Mouse (Mus musculus) kidney, embryonic 16.5 days (tissue): ENCODE data around the gene Wscd2. TPM values are rescaled to one million over a fixed set of nuclear protein-coding genes. Genes with fewer than 3 reads are reported as not detected.

Experiments used
- ATAC-seq: fragments of 200-750 bp; cut with Nextera tagmentation; 2 replicates; pipeline ENCODE4 v1.8.0; 2017; ENCODE audit warnings: moderate TSS enrichment; ENCODE audit not compliant: low FRiP score, low TSS enrichment
- H3K27ac ChIP-seq: fragments of 300-500 bp; sonication (generic); 2 replicates; pipeline ENCODE4 v1.5.1; 2014; ENCODE audit warnings: low read length
- H3K27me3 ChIP-seq: fragments of 300-500 bp; sonication (generic); 2 replicates; pipeline ENCODE4 v1.6.1; 2014; ENCODE audit warnings: low read length, control low read depth, mixed read lengths; ENCODE audit not compliant: insufficient read depth
- H3K36me3 ChIP-seq: fragments of 300-500 bp; sonication (generic); 2 replicates; pipeline ENCODE4 v1.6.1; 2014; ENCODE audit warnings: low read length, control low read depth, mixed read lengths; ENCODE audit not compliant: insufficient read depth
- H3K4me1 ChIP-seq: fragments of 300-500 bp; sonication (generic); 2 replicates; pipeline ENCODE4 v1.6.1; 2014; ENCODE audit warnings: low read length, control low read depth, mixed read lengths; ENCODE audit not compliant: insufficient read depth
- H3K4me2 ChIP-seq: fragments of 300-500 bp; sonication (generic); replicated peaks from 2 replicates; pipeline ENCODE4 v1.6.1; 2014; ENCODE audit warnings: low read depth, low read length
- H3K4me3 ChIP-seq: fragments of 300-500 bp; sonication (generic); 2 replicates; pipeline ENCODE4 v1.5.1; 2014; ENCODE audit warnings: mild to moderate bottlenecking, low read length
- H3K9ac ChIP-seq: fragments of 300-500 bp; sonication (generic); replicated peaks from 2 replicates; pipeline ENCODE4 v1.6.1; 2014; ENCODE audit warnings: low read length
- H3K9me3 ChIP-seq: fragments of 300-500 bp; sonication (generic); 2 replicates; pipeline ENCODE4 v1.6.1; 2016; ENCODE audit warnings: low read length, control low read depth
- WGBS: fragments of 180-500 bp; shearing (Covaris S2); extraction: QIAGEN DNeasy Blood & Tissue Kit; methylation state at CpG from one replicate; pipeline ENCODE4 v1.1.7; 2014; 5-methylcytosine and 5-hydroxymethylcytosine counted together
- polyA plus RNA-seq: library from polyadenylated mRNA; unstranded; fragments of >200 nt; fragmentation: Nextera tagmentation; extraction: Ambion mirVana; gene quantifications from 2 replicates; pipeline ENCODE4 v1.2.1, GENCODE M21; 2015

Wscd2 gene
- polyA plus RNA-seq, 1 experiment from 2014 or later: 3.0 TPM

DNA sequence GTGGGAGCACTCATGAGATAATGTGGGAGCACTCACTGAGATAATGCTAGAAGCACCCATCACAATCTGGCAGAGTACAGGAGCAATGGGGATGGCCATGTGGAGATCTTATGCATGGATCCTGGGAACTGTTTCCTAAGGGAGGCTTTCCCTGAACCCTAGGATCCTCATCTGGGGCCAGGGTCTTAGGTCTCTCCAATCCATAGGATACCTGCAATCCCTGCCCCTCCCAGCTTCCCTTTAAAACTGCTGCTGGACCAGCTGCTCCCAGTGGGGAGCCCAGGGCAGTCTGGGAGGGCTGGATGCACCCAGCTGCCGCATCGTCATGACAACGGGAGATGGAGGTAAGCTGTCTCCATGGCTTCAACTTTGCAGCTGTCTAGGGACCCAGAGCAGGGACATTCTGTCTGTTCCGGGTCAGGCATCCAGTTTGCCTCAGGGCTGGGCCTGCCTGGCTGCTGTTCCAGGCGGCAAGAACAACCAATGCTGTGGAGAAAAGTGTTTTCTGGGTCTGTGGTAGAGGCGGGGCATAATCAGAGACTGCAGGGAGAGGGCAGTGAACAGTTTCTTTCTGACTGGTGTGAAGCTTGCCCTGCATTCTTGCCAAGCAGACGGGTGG is 2.4 kb downstream of the Wscd2 start:
- Histone ChIP-seq H3K4me1 (peaks cover 7% of the 10 kb centered on the region; the same call in 1 of the 2 replicates), H3K4me3 (no peak overlapping the region), H3K4me2 (no peak overlapping the region), H3K27me3 (peaks cover 16% of the 10 kb centered on the region), H3K9ac (no peak overlapping the region), H3K9me3 (no peaks in the 10 kb centered on the region), H3K27ac (no peak overlapping the region), H3K36me3 (no peaks in the 10 kb centered on the region)
- 19% methylated on average over 7 of the region's 7 CpGs for WGBS
- peak; percentile 46; the same call in 1 of the 2 replicates for ATAC-seq

DNA sequence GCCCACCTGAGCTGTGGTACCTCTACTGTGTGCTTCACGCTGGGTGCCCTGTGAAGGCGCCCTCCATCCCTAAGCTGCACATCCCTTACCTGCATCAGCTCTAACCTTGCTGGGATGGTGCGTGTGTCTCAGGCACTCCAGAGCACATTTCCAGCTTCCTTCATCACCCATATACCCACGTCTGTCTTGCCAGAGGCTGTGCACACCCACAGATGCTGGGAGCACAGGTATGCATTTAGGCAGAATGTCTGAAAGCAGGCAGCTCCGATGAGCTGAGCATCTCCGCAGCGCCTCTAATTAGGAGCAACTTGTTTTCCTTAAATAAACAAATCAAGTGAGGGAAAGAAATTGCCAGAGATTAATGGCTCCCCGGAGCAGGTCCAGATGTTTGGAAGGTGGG is 3.9 kb downstream of the Wscd2 start:
- Histone ChIP-seq H3K4me2 (no peak overlapping the region), H3K9ac (no peak overlapping the region), H3K9me3 (no peaks in the 10 kb centered on the region), H3K36me3 (no peaks in the 10 kb centered on the region), H3K4me3 (no peak overlapping the region), H3K27ac (no peak overlapping the region), H3K4me1 (peaks cover 7% of the 10 kb centered on the region; the same call in 1 of the 2 replicates), H3K27me3 (peaks cover 16% of the 10 kb centered on the region)
- 66% methylated on average over 8 of the region's 8 CpGs for WGBS
- ATAC-seq: no peak

DNA sequence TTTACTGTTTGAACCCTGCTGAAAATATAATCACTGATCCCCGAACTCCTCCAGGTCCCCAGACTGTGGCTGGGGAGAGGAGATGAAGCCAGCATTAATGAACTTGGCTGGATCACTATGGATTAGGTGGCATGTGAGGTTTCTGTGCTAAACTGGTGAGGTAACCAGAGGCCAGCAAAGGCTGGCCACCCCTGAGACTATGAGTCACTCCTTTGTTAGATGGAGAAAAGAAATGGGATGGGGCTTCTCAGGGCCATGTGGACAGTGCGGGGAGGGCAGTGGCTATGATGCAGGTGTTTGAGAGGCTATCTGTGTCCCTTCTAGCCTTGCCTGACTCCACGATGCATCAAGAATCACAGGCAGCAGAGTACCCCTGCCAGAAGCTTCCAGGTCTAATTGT is 6.8 kb downstream of the Wscd2 start:
- no peaks in the 10 kb centered on the region for H3K4me1 ChIP-seq
- H3K36me3 ChIP-seq: no peaks in the 10 kb centered on the region
- H3K9ac ChIP-seq: no peak overlapping the region
- H3K27ac ChIP-seq: no peak overlapping the region
- no peak overlapping the region for H3K4me2 ChIP-seq
- H3K9me3 ChIP-seq: no peaks in the 10 kb centered on the region
- ATAC-seq: no peak
- WGBS: 82% methylated on average over 3 of the region's 3 CpGs
- H3K4me3 ChIP-seq: no peak overlapping the region
- H3K27me3 ChIP-seq: peaks cover 7% of the 10 kb centered on the region; the same call in 1 of the 2 replicates

DNA sequence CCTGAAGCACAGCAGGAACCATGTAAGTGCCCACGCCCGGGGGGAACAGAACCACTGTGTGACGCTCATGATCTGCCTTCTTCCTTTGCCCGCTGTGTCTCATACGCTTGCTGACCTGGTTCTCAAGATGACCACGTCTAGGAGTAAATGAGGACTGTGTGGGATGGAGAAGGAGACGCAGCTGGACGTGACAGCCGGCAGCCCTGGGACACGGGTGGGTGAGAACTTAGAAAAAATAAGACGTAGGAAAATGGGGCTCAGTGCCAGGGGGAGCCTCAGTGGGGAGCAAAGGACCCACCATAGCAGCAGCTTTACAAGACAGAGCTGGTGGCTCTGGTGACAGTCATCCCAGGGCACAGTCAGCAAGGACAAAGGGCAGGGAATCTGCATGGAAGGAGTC is 9.3 kb downstream of the Wscd2 start:
- 0 out of 2 replicates have a peak, but pooled peaks cover 3% of the 10 kb centered on the region for H3K27me3 ChIP-seq
- no peak overlapping the region for H3K9ac ChIP-seq
- no peaks in the 10 kb centered on the region for H3K36me3 ChIP-seq
- H3K4me3 ChIP-seq: no peak overlapping the region
- H3K27ac ChIP-seq: no peak overlapping the region
- H3K9me3 ChIP-seq: no peaks in the 10 kb centered on the region
- no peak for ATAC-seq
- 70% methylated on average over 11 of the region's 11 CpGs for WGBS
- H3K4me1 ChIP-seq: no peaks in the 10 kb centered on the region
- no peak overlapping the region for H3K4me2 ChIP-seq

DNA sequence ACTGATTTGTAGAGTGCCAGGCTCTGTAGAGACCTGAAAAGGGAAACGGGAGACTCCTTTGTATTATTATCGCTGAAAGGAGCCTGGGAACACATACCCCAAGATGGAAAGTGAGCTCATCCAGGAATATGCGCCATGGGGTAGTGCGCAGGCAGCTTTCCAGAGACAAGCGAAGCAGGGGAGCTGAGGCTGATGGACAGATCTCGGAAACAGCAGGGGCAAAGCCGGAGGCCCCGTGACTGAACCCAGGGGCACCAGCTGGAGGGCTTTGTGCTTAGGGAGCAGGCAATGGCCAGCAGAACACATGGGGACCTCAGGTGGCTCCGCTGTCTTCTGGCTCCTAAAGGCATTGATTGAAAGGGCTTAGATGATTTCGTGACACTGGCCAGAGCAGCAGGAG is 13.1 kb downstream of the Wscd2 start:
- WGBS: 28% methylated on average over 10 of the region's 10 CpGs
- peaks cover 9% of the 10 kb centered on the region; the same call in 1 of the 2 replicates for H3K4me1 ChIP-seq
- H3K27ac ChIP-seq: no peak overlapping the region
- H3K4me3 ChIP-seq: no peak overlapping the region
- H3K9me3 ChIP-seq: no peaks in the 10 kb centered on the region
- no peak for ATAC-seq
- no peak overlapping the region for H3K9ac ChIP-seq
- H3K27me3 ChIP-seq: 0 out of 2 replicates have a peak, but pooled peaks cover 3% of the 10 kb centered on the region
- H3K36me3 ChIP-seq: no peaks in the 10 kb centered on the region
- H3K4me2 ChIP-seq: no peak overlapping the region

DNA sequence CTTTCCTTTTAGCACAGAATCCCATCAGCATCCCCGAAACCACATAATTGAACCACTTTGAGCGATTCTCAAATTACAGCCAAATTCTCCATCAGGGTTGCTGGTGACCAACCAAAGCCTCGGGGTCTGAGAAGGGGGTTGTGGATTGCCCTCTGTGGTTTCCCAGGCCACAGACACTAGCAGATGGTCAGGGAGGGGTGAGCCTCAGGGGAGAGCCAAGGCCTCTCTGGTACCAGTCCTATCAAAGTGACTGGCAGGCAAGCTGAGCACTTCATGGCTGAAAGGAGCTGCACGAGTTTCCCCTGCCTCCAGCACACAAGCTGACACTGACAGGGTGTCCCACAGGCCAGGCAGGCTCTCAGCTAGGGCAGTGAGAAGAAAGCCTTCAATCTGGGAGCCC is 14.5 kb downstream of the Wscd2 start:
- Histone ChIP-seq H3K9ac (no peak overlapping the region), H3K27ac (no peak overlapping the region), H3K4me2 (no peak overlapping the region), H3K9me3 (no peaks in the 10 kb centered on the region), H3K27me3 (0 out of 2 replicates have a peak, but pooled peaks cover 3% of the 10 kb centered on the region), H3K36me3 (no peaks in the 10 kb centered on the region), H3K4me3 (no peak overlapping the region), H3K4me1 (peaks cover 9% of the 10 kb centered on the region; the same call in 1 of the 2 replicates)
- 0 out of 2 replicates have a peak, but pooled peaks have one; percentile 31 for ATAC-seq
- WGBS: 18% methylated on average over 4 of the region's 4 CpGs

DNA sequence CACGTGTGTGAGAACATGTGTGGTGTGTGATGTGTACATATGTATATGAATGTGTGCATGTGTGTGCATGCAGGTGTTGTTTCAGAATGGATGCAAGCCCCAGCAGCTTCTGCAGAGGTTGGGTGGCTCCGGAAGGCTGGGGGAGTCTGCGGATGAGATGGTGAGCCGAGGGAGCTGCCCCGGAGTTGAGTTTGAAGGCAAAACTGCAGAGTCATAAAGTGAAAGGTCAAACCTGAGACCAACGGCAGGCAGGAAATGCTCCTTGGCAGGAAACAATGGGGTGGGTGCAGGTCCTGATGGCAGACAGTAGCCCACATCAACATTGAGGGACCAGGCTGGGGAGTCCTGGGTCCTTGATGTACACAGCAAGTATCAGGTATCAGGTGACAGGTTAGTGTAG is 15.9 kb downstream of the Wscd2 start:
- H3K4me3 ChIP-seq: no peak overlapping the region
- no peak overlapping the region for H3K27ac ChIP-seq
- H3K4me1 ChIP-seq: peaks cover 9% of the 10 kb centered on the region; the same call in 1 of the 2 replicates
- H3K4me2 ChIP-seq: no peak overlapping the region
- H3K36me3 ChIP-seq: no peaks in the 10 kb centered on the region
- H3K9me3 ChIP-seq: no peaks in the 10 kb centered on the region
- 0 out of 2 replicates have a peak, but pooled peaks cover 3% of the 10 kb centered on the region for H3K27me3 ChIP-seq
- no peak overlapping the region for H3K9ac ChIP-seq
- ATAC-seq: no peak
- 32% methylated on average over 6 of the region's 6 CpGs for WGBS

DNA sequence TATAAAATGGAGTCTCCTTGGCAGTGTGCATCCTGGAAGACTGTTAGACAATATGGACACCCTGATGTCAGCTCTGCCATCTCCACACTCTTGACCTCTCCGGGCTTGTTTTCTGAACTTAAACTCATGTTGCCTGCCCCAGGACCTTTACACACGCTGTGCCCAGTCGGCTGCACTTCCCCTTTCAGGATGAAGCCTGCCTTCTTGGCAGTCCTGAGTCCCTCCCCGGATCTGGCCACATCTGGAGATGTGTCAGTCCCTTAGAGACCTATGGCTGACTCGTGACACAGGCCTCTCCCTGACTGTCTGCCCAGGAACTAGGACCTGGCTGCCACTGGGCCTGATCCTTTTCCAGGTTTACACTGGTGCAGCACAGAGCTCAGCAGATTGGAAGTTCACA is 16.6 kb downstream of the Wscd2 start:
- H3K4me1 ChIP-seq: peaks cover 9% of the 10 kb centered on the region; the same call in 1 of the 2 replicates
- H3K9me3 ChIP-seq: no peaks in the 10 kb centered on the region
- no peak overlapping the region for H3K9ac ChIP-seq
- H3K4me3 ChIP-seq: no peak overlapping the region
- no peak for ATAC-seq
- H3K4me2 ChIP-seq: no peak overlapping the region
- H3K27ac ChIP-seq: no peak overlapping the region
- WGBS: 88% methylated on average over 5 of the region's 5 CpGs
- H3K36me3 ChIP-seq: no peaks in the 10 kb centered on the region
- H3K27me3 ChIP-seq: 0 out of 2 replicates have a peak, but pooled peaks cover 2% of the 10 kb centered on the region

DNA sequence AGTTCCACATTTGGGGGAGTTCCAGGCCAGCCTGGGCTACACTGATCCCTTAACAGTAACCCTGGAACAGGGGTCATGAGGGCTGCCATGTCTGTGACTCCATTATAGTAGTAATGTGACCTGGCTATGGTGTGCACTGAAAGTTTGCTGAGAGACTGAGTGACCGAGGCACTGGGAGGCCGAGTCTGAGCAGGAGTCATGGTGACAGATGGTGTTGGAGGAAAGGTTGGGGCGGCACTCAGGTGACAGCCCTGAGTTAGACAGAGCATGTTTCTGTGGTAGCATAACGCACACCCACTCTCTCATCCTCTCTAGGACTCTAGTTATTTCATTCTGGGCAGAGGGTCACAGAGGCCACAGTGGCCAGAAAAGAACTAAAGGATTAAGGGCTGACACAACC is 19.0 kb downstream of the Wscd2 start:
- Histone ChIP-seq H3K36me3 (no peaks in the 10 kb centered on the region), H3K4me1 (peaks cover 9% of the 10 kb centered on the region; the same call in 1 of the 2 replicates), H3K4me2 (no peak overlapping the region), H3K27me3 (no peaks in the 10 kb centered on the region), H3K27ac (no peak overlapping the region), H3K9ac (no peak overlapping the region), H3K9me3 (no peaks in the 10 kb centered on the region), H3K4me3 (no peak overlapping the region)
- ATAC-seq: no peak
- WGBS: 79% methylated on average over 4 of the region's 4 CpGs

DNA sequence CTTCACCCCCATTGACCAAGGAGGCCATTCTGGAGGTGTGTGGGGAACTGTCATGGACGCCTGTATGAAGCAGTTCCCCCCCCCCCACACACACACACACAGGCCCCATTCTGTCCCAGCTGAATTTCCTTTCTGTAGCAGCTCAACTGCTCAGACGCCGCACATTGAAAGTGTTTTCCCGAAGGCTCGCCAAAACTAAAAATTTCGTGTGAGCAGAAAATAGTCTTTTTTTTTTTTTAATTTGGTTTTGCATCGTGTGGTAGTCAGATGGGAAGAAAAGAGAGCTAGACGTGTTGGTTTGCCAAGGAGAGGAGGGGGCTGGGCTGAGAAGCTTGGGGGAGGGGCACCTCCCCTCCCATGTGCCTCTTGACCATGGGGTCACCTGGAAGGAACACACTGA is 23.5 kb downstream of the Wscd2 start:
- H3K9me3 ChIP-seq: no peaks in the 10 kb centered on the region
- H3K4me1 ChIP-seq: peaks cover 14% of the 10 kb centered on the region; the same call in 1 of the 2 replicates
- ATAC-seq: no peak
- H3K4me2 ChIP-seq: no peak overlapping the region
- no peaks in the 10 kb centered on the region for H3K36me3 ChIP-seq
- H3K4me3 ChIP-seq: no peak overlapping the region
- H3K27ac ChIP-seq: no peak overlapping the region
- no peak overlapping the region for H3K9ac ChIP-seq
- 75% methylated on average over 8 of the region's 8 CpGs for WGBS
- H3K27me3 ChIP-seq: 0 out of 2 replicates have a peak, but pooled peaks cover 3% of the 10 kb centered on the region
